Mouse (Mus musculus) kidney, adult 2 months (tissue): ENCODE measurements at regions not wholly inside any gene's neighbourhood (a gene's known extent, or its start where the extent isn't known, plus 50 kb on each side); places are given as distances from the start of the nearest gene placed in this dataset.

Experiments used
- CTCF ChIP-seq: fragments of 200-500 bp; conservative IDR thresholded peaks from 2 replicates; pipeline ENCODE4 v1.5.1; 2011; ENCODE audit warnings: low read depth, mild to moderate bottlenecking, control low read depth, low read length, moderate library complexity, mixed read lengths; ENCODE audit not compliant: insufficient read depth, insufficient read length
- POLR2A ChIP-seq: fragments of 200-500 bp; IDR thresholded peaks from one replicate; pipeline ENCODE4 v1.6.1; 2011; ENCODE audit warnings: low read depth, low read length, control low read depth

GRCm38 (mm10) chr15:59152786-59153388 is 263.8 kb downstream of the Gm49356 start:
- TF ChIP-seq CTCF: no peak
- TF ChIP-seq POLR2A: no peak
